24 mouse cellular contexts compared by ENCODE assay signal in genomic region chr19:12418312-12418711, GRCm38 (mm10). TPM values are rescaled to one million over a fixed set of nuclear protein-coding genes. Genes with fewer than 3 reads are reported as not detected.
"Had no signal": no experiment of that assay in that cellular context is flagged by ENCODE, and none has a peak within 500 bp of the region (broad histone marks: within the 10 kb centered on the region; RNA-seq: fewer than 3 reads in every experiment).

No protein-coding gene starts in this region.

- H3K4me2 ChIP-seq: neural tube, embryonic 13.5 days; neural tube, embryonic 15.5 days; stomach, embryonic 15.5 days had no signal

- H3K9ac ChIP-seq: neural tube, embryonic 13.5 days; neural tube, embryonic 15.5 days; stomach, embryonic 15.5 days had no signal

- H3K4me1 ChIP-seq: neural tube, embryonic 13.5 days; neural tube, embryonic 15.5 days; stomach, embryonic 15.5 days had no signal

- H3K27me3 ChIP-seq: neural tube, embryonic 13.5 days; neural tube, embryonic 15.5 days; stomach, embryonic 15.5 days had no signal

- DNase-seq: retina, postnatal 1 day; right cerebral cortex, adult 18-20 months; right cerebral cortex, postnatal 14 days; right cerebral cortex, postnatal 25 days; right cerebral cortex, postnatal 4 days; spleen, adult 18-20 months; thymus, adult 18-20 months; thymus, adult 2 months; thymus, postnatal 14 days; thymus, postnatal 25 days; thymus, postnatal 36 days; thymus, postnatal 4 days had no signal

- H3K27ac ChIP-seq: neural tube, embryonic 13.5 days; neural tube, embryonic 15.5 days; stomach, embryonic 15.5 days; stomach, postnatal 0 days had no signal

- H3K36me3 ChIP-seq: neural tube, embryonic 13.5 days; neural tube, embryonic 15.5 days; stomach, embryonic 15.5 days had no signal

- H3K4me3 ChIP-seq: neural tube, embryonic 13.5 days; neural tube, embryonic 15.5 days; stomach, embryonic 15.5 days had no signal

- H3K9me3 ChIP-seq: neural tube, embryonic 13.5 days; neural tube, embryonic 15.5 days; stomach, embryonic 15.5 days had no signal

RNA-seq across cellular contexts. Expression of gene Olfr1441, which starts 1.1 kb away (rescaled TPM):
- polyA plus RNA-seq: neural tube, embryonic 13.5 days; neural tube, embryonic 14.5 days; neural tube, embryonic 15.5 days; small intestine, adult 2 months; spleen, adult 2 months; stomach, embryonic 14.5 days; stomach, embryonic 15.5 days; stomach, embryonic 16.5 days; stomach, postnatal 0 days; testis, adult 2 months; thymus, adult 2 months; thymus, postnatal 0 days; urinary bladder, adult 2 months had no signal

RNA-seq across cellular contexts. Expression of gene Pfpl, which starts 9.4 kb away (rescaled TPM):
- polyA plus RNA-seq: neural tube, embryonic 14.5 days; neural tube, embryonic 15.5 days; small intestine, adult 2 months; spleen, adult 2 months; stomach, embryonic 14.5 days; stomach, embryonic 15.5 days; stomach, embryonic 16.5 days; stomach, postnatal 0 days; thymus, postnatal 0 days; urinary bladder, adult 2 months had no signal

RNA-seq across cellular contexts. Expression of gene Olfr1440, which starts 31.2 kb away (rescaled TPM):
- polyA plus RNA-seq: neural tube, embryonic 13.5 days; neural tube, embryonic 14.5 days; neural tube, embryonic 15.5 days; small intestine, adult 2 months; spleen, adult 2 months; stomach, embryonic 14.5 days; stomach, embryonic 15.5 days; stomach, embryonic 16.5 days; stomach, postnatal 0 days; testis, adult 2 months; thymus, adult 2 months; thymus, postnatal 0 days; urinary bladder, adult 2 months had no signal
